Mouse (Mus musculus) midbrain, embryonic 10.5 days (tissue): ENCODE measurements at regions not wholly inside any gene's neighbourhood (a gene's known extent, or its start where the extent isn't known, plus 50 kb on each side); places are given as distances from the start of the nearest gene placed in this dataset.

ENCODE experiments used
- DNase-seq: peaks from one replicate; pipeline ENCODE4 v3.0.0-alpha.2; 2017; ENCODE audit warnings: low spot score
- H3K27ac ChIP-seq: fragments of 300-500 bp; sonication (generic); replicated peaks from 2 replicates; pipeline ENCODE4 v1.5.1; 2016; ENCODE audit warnings: mild to moderate bottlenecking
- H3K27me3 ChIP-seq: fragments of 300-500 bp; sonication (generic); 2 replicates; pipeline ENCODE4 v1.6.1; 2016; ENCODE audit warnings: low read depth, mild to moderate bottlenecking; ENCODE audit not compliant: poor library complexity, severe bottlenecking
- H3K36me3 ChIP-seq: fragments of 300-500 bp; sonication (generic); 2 replicates; pipeline ENCODE4 v1.6.1; 2016; ENCODE audit warnings: mild to moderate bottlenecking, moderate library complexity
- H3K4me1 ChIP-seq: fragments of 300-500 bp; sonication (generic); 2 replicates; pipeline ENCODE4 v1.6.1; 2016
- H3K4me3 ChIP-seq: fragments of 300-500 bp; sonication (generic); 2 replicates; pipeline ENCODE4 v1.5.1; 2016; ENCODE audit warnings: mild to moderate bottlenecking, moderate library complexity
- H3K9me3 ChIP-seq: fragments of 300-500 bp; sonication (generic); replicated peaks from 2 replicates; pipeline ENCODE4 v1.6.1; 2016; ENCODE audit warnings: mild to moderate bottlenecking
- WGBS: fragments of 180-500 bp; shearing (Covaris S2); methylation state at CpG from one replicate; pipeline ENCODE4 v1.1.7; 2016; 5-methylcytosine and 5-hydroxymethylcytosine counted together

DNA sequence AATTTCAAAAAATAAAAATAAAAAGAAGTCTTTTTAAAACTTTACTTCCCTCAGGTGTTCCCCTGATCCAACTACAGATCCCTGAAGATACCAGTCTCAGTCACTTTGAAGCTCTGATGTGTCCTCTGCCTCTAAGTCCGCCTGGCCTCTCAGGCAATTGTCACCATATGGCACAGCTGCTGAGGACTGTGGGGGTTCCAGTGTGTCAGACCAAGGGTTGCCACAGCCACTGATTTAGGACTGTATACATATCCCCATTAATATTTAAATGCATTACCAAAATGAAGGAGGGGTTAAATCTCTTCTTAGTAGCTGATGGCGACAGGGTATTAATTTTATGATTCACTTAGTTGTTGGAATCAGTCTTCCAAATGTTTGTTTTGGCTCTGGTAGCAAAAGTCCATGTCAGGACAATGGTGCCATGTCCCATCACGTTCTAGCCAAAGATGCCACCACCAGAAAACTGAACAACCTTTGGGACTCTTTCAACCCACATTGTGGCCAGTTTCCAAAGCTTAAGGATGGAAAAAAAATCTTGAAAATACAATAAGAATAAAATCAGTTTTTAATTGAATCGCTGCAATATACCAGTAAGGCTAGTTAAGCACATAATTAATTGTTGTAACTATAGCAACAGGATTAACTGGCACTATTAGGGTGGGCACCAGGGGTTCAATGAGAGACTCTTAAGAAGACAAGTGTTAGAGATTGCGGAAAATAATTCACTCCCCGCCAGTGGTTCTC lies 62.5 kb downstream of the Arrdc4 start:
- Histone ChIP-seq H3K27ac (no peak overlapping the region), H3K27me3 (no peaks in the 10 kb centered on the region), H3K9me3 (no peaks in the 10 kb centered on the region), H3K4me1 (peaks cover 13% of the 10 kb centered on the region; the same call in 1 of the 2 replicates), H3K4me3 (no peak overlapping the region), H3K36me3 (no peaks in the 10 kb centered on the region)
- DNase-seq: no peak
- 79% methylated on average over 6 of the region's 6 CpGs for WGBS

DNA sequence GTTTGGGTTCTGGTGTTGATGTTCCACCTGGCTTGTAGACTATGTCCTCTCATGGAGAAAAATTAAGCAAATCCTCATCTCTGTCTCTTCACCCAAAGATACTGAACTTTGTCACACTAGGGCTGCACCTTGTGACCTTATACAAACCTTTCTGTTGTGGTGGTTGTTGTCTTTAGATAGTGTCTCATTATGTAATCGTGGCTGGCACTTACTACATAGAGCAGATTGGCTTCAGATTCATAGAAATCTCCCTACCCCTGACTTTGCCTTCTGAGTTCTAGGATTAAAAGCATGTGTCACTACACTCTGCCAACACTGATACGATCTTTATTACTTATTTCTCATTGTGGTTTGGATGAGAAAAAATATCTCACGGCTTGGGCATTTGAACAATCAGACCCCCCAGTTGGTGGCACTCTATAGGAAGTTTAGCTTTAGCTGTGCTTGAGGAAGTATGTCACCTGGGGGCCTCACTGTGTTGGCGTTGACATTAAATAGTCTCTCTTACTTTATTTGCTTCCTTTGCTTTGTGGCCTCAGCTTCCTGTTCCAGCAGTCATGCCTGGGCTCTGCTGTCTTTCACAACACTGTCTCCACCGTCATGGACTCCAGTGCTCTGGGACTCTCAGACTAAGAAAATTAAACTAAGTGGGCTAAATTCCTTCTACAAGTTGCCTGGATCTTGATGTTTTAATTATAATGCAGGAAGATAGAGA lies 66.0 kb downstream of the Arrdc4 start:
- Histone ChIP-seq H3K36me3 (no peaks in the 10 kb centered on the region), H3K27me3 (no peaks in the 10 kb centered on the region), H3K4me3 (no peak overlapping the region), H3K9me3 (no peaks in the 10 kb centered on the region), H3K27ac (no peak overlapping the region), H3K4me1 (peaks cover 13% of the 10 kb centered on the region; the same call in 1 of the 2 replicates)
- 85% methylated on average over 5 of the region's 5 CpGs for WGBS
- no peak for DNase-seq

DNA sequence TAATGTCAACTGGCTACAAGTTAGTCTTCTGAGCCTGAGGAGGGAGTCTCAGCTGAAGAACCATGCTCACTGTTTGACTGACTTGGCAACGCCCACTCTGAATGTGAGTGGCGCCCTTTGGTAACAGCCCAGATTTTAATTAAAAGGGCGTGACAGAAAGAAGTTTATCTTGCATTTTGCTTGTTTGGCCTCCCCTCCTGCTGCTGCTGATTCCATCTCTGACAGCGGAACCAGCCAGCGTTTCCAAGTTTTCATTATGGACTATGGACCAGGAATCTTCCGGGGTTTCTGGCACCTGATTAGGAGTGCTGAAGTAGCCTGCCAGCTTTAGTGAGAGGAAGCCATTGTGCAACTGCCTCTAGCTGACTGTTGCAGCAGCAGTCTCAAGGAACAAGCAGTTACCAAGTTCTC lies 66.7 kb downstream of the Arrdc4 start:
- WGBS: 70% methylated on average over 6 of the region's 6 CpGs
- Histone ChIP-seq H3K27ac (no peak overlapping the region), H3K4me3 (no peak overlapping the region), H3K9me3 (no peaks in the 10 kb centered on the region), H3K4me1 (peaks cover 13% of the 10 kb centered on the region; the same call in 1 of the 2 replicates), H3K36me3 (no peaks in the 10 kb centered on the region), H3K27me3 (no peaks in the 10 kb centered on the region)
- DNase-seq: no peak

DNA sequence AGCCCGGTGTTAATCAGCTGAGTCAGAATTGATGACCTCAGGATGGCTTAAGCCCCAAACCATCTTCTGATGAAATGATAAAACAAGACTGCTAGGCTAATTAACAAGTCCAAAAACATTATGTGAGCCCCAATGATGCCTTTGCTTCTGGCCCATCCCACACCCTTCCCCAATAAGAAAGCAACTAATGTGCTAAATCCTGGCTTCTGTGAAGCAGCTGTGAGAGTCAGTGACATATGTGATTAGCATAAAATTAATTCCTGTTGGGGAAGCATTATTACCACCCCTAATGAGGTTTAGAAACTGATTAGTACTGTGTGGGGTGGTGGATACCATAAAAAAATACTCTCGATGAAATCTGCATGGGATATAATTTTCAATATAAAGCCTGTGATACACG lies 69.3 kb downstream of the Arrdc4 start:
- 89% methylated on average over 3 of the region's 3 CpGs for WGBS
- H3K27ac ChIP-seq: no peak overlapping the region
- no peaks in the 10 kb centered on the region for H3K4me1 ChIP-seq
- no peaks in the 10 kb centered on the region for H3K9me3 ChIP-seq
- no peaks in the 10 kb centered on the region for H3K27me3 ChIP-seq
- no peaks in the 10 kb centered on the region for H3K36me3 ChIP-seq
- H3K4me3 ChIP-seq: no peak overlapping the region
- no peak for DNase-seq

DNA sequence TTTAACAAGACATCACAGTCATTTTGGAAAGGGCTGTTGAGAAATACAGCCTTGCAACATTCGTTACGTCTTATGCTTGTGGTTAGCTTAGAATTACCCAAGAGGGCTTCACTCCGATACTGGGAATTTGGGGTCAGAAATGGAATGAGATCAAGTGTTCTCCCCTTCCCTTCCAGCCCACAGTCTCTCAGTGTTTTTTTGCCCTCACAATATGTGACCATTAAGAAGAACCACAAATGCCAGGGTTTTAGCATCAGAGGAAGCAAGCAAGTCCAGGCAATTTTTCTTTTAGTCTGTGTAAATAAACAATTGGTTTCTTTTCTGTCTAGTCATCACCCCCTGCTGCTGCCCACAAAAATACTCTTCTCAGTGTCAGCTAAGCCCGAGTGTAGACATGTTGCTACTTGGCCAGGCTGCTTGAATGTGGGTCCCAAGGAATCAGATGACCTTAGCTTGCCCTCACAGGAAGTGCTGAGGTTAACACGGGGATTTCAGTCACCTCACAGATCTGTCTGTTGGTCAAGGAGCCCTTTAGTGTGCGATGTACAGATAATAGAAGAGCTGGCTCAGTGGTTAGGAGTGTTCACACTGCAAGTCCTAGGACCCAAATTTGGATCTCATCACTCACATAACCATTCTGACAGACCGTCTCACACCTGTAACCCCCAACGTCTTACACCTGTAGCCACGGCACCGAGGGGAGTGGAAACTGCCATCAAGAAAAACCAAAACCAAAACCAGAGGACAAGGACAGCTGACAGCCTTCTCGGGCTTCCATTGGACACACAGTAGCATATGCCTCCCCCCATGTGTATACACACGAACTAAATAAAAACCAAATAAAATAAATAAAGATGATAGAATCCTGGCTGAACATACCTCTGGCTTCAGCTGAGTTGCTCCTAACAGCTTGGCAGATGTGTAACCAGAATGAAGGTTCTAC lies 81.0 kb downstream of the Arrdc4 start:
- no peak overlapping the region for H3K4me3 ChIP-seq
- WGBS: 72% methylated on average over 12 of the region's 12 CpGs
- H3K9me3 ChIP-seq: no peaks in the 10 kb centered on the region
- H3K36me3 ChIP-seq: no peaks in the 10 kb centered on the region
- no peak for DNase-seq
- H3K27me3 ChIP-seq: no peaks in the 10 kb centered on the region
- 0 out of 2 replicates have a peak, but pooled peaks cover 8% of the 10 kb centered on the region for H3K4me1 ChIP-seq
- H3K27ac ChIP-seq: no peak overlapping the region

DNA sequence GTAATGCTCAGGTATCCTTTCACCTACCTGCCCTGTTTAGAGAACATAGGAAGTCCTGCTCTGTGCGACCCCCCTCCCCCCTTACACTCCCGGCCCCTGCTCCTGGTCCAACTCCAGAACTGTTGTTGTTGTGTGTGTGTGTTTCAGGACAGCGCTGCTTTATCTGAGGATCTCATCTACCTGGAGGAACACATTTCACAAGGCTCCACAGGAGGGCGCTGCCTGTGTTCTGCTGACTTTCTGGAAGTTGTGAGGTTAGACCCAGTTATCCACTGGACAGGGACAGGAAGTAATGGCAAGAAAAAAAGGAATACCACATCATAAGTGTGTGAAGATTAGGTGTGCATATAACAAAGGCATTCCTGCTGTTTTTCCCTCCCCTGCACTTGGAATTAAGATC lies 81.8 kb downstream of the Arrdc4 start:
- no peaks in the 10 kb centered on the region for H3K36me3 ChIP-seq
- H3K4me1 ChIP-seq: 0 out of 2 replicates have a peak, but pooled peaks cover 8% of the 10 kb centered on the region
- no peaks in the 10 kb centered on the region for H3K27me3 ChIP-seq
- no peak overlapping the region for H3K27ac ChIP-seq
- WGBS: 57% methylated on average over 4 of the region's 4 CpGs
- DNase-seq: no peak
- no peaks in the 10 kb centered on the region for H3K9me3 ChIP-seq
- no peak overlapping the region for H3K4me3 ChIP-seq

DNA sequence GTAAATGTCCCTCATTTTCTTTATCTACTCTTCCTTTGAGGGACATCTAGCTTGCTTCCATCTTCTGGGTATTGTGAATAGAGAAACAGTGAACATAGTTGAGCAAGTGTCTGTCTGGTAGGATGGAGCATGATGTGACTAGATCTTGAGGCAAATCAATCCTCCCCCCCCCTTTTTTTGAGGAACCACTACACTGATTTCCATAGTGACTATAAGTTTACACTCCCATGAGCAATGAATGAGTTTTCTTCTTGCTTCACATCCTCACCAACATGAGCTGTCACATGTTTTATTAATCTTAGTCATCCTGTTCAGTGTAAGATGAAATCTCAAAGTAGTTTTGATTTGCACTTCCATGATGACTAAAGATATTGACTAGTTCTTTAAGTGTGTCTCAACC lies 92.7 kb downstream of the Arrdc4 start:
- H3K4me1 ChIP-seq: no peaks in the 10 kb centered on the region
- no peak for DNase-seq

DNA sequence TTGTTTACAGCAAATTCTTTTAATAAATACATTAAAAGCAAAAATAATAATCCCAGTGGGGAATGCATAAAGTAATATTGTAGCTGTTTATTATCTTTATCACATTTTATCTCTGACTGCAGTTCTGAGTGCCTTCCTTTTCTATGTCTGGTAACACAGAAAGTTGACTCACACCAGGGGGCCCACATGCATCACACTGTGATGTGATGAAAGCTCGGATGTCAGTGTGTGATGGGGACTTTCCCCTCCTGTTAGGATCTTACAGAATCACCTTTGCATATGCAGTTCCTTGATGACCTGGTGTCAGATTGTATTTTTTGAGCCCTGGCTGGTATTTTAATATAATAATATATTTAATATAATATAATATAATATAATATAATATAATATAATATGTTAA lies 95.5 kb downstream of the Arrdc4 start:
- Histone ChIP-seq H3K27ac (no peak overlapping the region), H3K4me1 (no peaks in the 10 kb centered on the region), H3K36me3 (no peaks in the 10 kb centered on the region), H3K9me3 (no peaks in the 10 kb centered on the region), H3K4me3 (no peak overlapping the region), H3K27me3 (no peaks in the 10 kb centered on the region)
- 71% methylated on average over 1 of the region's 1 CpGs for WGBS
- no peak for DNase-seq

More for the DNA sequence above, 92.7 kb downstream of the Arrdc4 start:
- no peaks in the 10 kb centered on the region for H3K9me3 ChIP-seq
- H3K27me3 ChIP-seq: no peaks in the 10 kb centered on the region
- no peaks in the 10 kb centered on the region for H3K36me3 ChIP-seq
- H3K4me3 ChIP-seq: no peak overlapping the region
- no peak overlapping the region for H3K27ac ChIP-seq

DNA sequence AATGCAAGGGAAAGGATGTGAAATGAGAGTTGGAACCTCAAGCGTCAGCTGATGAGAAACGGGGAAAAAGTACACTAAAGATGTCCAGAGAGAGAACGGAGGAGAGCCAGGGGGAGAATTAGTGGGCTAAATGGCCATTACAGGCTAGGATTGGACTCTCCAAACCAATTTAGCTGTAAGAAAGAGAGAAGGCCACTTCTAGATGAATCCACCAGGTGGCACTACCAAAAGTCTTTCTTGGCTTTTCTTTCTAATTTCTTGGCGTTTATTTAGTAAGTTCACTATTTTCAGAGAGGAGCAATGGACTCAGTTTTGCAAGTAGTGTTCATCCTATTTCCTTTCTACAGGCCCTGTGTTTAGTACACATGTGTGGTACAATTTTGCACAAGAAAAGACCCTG lies 97.6 kb downstream of the Arrdc4 start:
- Histone ChIP-seq H3K4me3 (no peak overlapping the region), H3K4me1 (no peaks in the 10 kb centered on the region), H3K36me3 (no peaks in the 10 kb centered on the region), H3K9me3 (no peaks in the 10 kb centered on the region), H3K27ac (no peak overlapping the region), H3K27me3 (no peaks in the 10 kb centered on the region)
- WGBS: 73% methylated on average over 4 of the region's 4 CpGs
- DNase-seq: no peak

DNA sequence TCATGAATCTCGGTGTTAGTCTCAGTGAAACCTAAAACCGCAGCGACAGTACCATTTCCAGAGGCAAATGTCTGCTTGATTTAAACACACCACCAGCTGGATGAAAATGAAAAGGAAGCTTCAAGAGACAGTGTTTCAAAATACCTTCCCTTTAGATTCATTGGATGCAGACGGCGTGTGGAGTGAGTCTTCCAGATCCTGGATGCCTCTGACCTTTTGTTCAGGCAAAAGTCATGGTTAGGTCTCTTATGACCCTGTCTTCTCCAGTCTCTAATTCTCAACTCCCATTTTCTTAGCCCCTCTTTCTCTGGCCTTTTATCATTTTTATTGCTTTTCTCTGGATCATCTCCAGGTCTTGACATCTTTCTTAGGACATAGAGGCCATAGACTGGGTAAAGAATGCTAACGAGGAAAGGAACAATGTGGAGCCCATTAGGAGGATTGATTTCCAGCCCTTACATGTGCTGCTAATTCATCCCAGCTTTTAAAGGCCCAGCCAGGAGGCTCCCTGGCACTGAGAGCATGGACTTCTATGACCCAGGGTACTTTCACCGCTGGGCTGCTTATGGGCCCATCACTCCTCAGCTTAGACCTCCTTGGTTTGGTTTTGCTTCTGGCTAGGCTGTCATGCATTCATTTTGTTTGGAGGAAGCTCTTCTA lies 111.4 kb downstream of the Arrdc4 start:
- H3K4me1 ChIP-seq: no peaks in the 10 kb centered on the region
- DNase-seq: no peak
- H3K27ac ChIP-seq: no peak overlapping the region
- H3K27me3 ChIP-seq: no peaks in the 10 kb centered on the region
- WGBS: 88% methylated on average over 7 of the region's 7 CpGs
- no peaks in the 10 kb centered on the region for H3K36me3 ChIP-seq
- no peaks in the 10 kb centered on the region for H3K9me3 ChIP-seq
- H3K4me3 ChIP-seq: no peak overlapping the region

DNA sequence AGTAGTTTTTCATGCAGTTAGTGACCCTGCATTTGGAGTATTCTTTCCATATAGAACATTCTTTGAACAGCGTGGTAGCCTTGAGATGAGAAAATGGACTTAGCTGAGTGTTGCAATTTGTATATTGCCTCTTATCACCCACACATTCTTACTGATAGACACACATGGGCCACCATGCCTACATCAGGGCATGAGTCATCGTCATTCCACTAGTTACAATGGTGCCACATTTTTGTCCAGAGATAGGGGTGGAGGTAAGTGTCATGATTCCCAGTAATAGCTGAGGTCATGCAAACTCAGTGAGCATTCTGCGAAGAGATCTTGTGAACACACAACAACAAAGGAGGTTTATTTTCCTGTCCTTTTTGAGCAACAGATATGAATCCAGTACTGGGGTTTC lies 128.0 kb downstream of the Arrdc4 start:
- Histone ChIP-seq H3K27ac (no peak overlapping the region), H3K4me3 (no peak overlapping the region), H3K4me1 (no peaks in the 10 kb centered on the region), H3K36me3 (no peaks in the 10 kb centered on the region), H3K27me3 (no peaks in the 10 kb centered on the region), H3K9me3 (no peaks in the 10 kb centered on the region)
- 92% methylated on average over 3 of the region's 3 CpGs for WGBS
- DNase-seq: no peak

DNA sequence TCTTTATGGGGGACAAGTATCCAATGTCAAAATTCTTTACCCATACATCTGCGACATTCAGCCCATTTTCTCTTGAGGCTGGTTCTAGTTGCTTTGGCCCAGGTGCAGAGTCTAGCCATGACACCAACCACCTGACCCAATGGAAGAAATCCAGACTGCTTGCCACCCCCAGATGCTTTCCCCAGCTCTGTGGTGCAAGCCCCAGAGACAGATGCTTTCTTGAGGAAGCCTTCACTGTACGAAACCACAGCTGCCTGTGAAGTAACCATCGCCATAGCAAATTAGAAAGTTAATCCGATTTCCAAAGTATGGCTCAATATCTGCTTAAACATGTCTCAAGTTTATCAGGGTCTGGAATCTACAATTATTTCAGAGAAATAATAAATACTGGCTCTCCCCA lies 138.5 kb downstream of the Arrdc4 start:
- Histone ChIP-seq H3K9me3 (no peaks in the 10 kb centered on the region), H3K4me3 (no peak overlapping the region), H3K27me3 (peaks cover 3% of the 10 kb centered on the region; the same call in 1 of the 2 replicates), H3K36me3 (no peaks in the 10 kb centered on the region), H3K4me1 (no peaks in the 10 kb centered on the region), H3K27ac (no peak overlapping the region)
- DNase-seq: no peak
- 91% methylated on average over 4 of the region's 4 CpGs for WGBS
